Mouse (Mus musculus): Measurements from ENCODE around the gene Ppp5c.

DNA sequence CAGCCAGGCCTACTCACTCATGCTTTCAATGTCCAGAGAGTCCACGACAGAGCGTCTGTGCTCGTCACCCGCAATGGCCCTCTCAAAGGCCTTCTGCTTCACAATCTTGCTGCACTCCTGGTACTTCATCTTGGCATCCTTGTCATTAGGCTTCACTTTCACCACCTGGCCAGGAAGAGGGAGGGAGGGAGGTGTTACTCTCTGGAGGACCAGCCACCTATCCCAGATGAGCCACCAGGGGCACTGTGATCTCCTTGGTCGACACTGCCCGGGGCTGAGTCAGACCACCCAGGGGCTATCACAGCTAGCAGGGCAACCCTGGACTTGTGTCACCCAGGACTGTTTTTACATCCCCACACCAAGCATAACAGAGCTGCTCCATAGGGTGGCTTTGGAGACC is 12.3 kb downstream of the Ppp5c start:
- TF ChIP-seq POLR2A (IDR thresholded peaks at IDR 0.05; ENCODE audit: borderline replicate concordance, control insufficient read depth, low read depth, low read length): no peak
- no peak for TF ChIP-seq CTCF (IDR thresholded peaks at IDR 0.05; ENCODE audit: control insufficient read depth, insufficient read depth, low read length)
